Mouse (Mus musculus) right cerebral cortex, postnatal 4 days (tissue): ENCODE measurements around the gene Ltb4r2.

Experiments
- DNase-seq: peaks from one replicate; pipeline ENCODE4 v3.0.0-alpha.2; 2022

Ltb4r2 gene

GRCm38 (mm10) chr14:55737086-55737687 lies 24.0 kb upstream of the Ltb4r2 start:
- no peak for DNase-seq

- DNase-seq, result peak; percentile 90
These were observed 17.5 kb upstream of the Ltb4r2 start for GRCm38 (mm10) chr14:55743711-55744110.

DNA sequence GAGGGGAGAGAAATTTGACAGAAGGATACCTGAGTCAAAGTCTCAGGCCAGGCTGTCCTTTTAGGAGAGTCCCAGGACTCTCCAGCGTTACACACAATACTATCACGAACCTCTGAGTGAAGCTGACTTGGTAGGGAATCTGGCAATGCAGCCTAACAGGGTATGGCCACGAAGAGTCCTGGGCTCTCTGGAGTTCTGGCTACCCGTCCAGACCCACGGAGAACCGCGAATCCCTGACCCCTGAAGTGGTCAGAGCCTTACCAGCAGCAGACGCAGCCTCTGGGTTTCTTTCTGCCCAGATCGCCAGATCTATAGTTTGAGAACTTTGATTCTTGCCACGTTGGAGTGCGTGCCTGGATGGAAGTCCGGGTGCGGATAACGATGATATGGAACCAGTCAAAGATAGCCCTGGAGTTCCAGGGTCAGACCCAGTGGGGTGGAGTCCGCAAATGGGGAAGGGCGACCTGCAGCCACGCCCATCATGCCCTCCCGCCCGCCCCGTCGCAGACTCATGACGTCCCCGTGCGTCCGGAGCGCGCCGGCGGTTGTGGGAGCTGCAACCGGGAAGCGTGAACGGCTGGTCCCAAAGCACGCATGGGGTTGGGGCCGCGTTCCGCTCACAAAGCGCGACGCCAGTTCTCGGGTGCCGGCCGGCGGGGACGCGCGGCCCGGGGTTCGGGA lies 15.9 kb upstream of the Ltb4r2 start, which contains the start of the genes Dhrs1 and Nop9:
TSS of gene Dhrs1 (minus strand) at position 511 of the 681 bp plus-strand sequence.
TSS of gene Nop9 (plus strand) at position 514 of the 681 bp plus-strand sequence.
- DNase-seq, result peak; percentile 85

- DNase-seq, result no peak
These were observed 15.4 kb upstream of the Ltb4r2 start for GRCm38 (mm10) chr14:55745861-55746237.

DNA sequence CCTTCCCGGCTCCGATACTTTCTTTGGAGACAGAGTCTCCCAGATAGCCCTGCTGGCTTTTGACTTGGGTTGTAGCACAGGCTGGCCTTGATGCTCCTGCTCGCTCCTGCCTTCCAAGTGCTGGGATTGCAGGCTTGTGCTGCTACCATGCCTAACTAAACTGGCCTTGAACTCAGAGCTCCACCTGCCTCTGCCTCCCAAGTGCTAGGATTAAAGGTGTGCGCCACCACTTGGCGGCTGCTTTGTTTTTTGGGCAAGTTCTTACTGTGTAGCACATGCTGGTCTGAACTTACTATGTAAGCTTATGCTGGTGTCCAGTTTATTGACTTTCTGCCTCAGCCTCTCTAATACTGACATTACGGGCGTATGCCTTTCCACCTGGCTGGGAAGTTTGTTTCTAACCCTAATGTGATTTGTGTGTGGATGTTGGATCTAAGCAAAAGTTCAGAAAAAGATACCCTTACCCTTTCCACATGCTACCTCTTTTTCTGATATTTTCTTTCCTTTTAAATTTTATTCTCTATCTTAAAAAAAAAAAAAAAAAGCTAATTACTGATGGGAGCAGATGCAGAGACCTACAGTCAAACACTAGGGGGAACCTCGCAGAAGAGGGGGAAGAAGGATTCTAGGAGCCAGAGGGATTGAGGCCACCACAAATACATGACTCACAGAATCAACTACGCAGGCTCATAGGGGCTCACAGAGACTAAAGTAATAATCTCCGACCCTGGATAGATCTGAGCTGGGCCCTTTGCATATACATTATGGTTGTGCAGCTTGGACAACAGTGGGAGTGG lies 14.0 kb upstream of the Ltb4r2 start:
- no peak for DNase-seq

DNA sequence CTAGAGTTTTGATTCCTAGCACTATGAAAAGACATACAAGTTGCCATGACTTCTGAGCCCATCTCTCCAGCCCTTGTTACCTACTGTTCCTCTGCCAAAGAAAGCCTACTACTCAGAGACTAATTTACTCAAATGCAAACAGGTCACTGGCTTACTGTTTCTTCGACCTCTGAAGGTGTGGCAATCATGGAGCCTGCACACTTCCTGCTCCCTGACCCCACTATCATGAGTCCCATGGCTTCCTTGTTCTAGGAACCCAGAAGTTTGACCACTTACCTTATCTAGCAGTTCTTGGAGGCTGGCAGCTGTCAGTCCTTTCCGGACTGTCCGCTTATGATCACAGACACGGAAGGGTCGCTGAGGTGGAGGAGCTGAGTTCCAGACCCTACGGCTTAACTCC lies 3.7 kb upstream of the Ltb4r2 start:
- DNase-seq, result no peak

GRCm38 (mm10) chr14:55758363-55758784 lies 2.9 kb upstream of the Ltb4r2 start, which contains the start of gene Cideb:
Gene Cideb (minus strand): TSS chr14:55758458.
- peak; percentile 34 for DNase-seq

GRCm38 (mm10) chr14:55760156-55760555 lies 1.1 kb upstream of the Ltb4r2 start:
- peak; percentile 88 for DNase-seq

GRCm38 (mm10) chr14:55762001-55762821 lies 983 bp downstream of the Ltb4r2 start:
- DNase-seq, result peak; percentile 67

DNA sequence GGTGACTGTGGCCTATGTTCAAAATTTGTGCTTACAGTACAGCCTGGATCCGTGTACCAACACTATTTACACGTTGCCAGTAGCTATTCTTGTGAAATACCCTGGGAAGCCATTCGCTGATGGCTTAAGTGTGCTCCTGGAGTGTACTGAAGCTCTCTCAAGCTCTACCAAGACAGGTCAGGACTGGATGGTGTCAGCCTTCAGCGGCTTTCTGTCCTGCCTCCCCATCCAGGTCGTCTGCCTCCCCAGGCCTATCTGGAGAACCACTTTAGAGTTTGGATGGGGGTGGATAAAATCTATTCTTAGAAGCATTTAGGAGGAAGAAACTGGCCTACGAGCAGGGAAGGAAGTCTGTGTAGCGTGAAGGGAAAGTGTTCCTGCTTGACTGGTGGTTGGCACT lies 1.9 kb downstream of the Ltb4r2 start:
- no peak for DNase-seq

- no peak for DNase-seq
These were observed 4.5 kb downstream of the Ltb4r2 start, which contains the start of gene Ltb4r1 for GRCm38 (mm10) chr14:55765696-55766095. Gene Ltb4r1 (plus strand): TSS chr14:55765962.

- peak; percentile 50 for DNase-seq
These were observed 6.5 kb downstream of the Ltb4r2 start for GRCm38 (mm10) chr14:55767519-55768414.

- DNase-seq, result no peak
These were observed 7.3 kb downstream of the Ltb4r2 start for GRCm38 (mm10) chr14:55768555-55768954.

GRCm38 (mm10) chr14:55769087-55769703 lies 8.0 kb downstream of the Ltb4r2 start:
- DNase-seq, result no peak

DNA sequence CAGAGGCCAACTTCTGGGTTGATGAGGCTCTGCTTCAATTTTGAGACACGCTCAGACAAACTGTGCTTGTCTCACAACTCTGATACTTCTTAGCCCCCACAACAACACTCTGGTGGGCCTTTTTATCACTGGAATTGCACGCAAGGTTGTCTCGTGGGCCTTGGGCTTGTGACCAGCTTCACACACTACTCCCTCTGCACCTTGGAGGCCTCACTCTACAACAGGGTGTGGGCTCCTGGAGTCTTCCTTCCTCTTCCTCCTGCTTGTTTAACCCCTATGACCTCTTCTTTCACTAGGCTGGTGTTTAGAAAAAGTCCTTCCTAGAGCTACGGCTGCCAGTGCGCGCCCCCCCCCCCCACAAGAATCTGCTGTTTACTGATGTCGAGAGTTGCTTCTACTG lies 15.5 kb downstream of the Ltb4r2 start:
- no peak for DNase-seq

GRCm38 (mm10) chr14:55777176-55777575 lies 15.9 kb downstream of the Ltb4r2 start:
- DNase-seq, result no peak

DNA sequence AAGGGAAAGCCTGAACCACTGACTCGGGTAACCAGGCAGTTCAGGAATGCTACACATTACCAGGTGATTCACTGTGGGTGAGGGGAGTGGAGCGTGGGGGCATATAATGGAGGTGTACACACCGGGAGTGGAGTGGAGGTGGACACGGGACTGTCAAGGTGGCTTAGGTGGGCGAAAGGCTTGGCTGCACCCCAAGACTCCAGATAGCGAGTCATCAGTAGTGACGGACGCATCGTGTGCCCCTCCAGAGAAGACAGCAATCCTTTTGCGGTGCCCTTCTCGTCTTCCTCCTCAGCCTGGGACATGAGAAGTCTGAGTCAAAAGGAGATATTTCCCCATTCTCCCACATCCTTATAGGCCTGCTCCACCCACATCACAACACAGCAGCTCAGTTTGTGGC lies 16.6 kb downstream of the Ltb4r2 start:
- DNase-seq, result no peak

DNA sequence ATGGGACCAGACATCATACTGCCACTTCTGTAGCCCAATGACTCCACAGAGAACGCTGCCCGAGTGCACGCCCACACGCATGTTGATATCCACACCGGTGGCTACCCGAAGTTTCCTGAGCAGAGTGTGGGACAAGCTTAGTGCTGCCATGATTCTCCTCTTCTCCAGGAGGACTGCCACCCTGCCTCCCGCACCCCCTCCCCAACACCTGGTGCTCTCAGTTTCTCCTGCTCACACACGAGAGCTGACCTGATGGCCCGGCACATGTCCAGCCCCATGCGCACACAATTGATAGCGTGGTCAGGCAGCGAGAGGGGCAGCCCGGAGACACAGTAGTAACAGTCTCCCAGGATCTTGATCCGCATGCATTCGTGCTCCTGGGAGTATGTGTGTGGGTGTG lies 17.5 kb downstream of the Ltb4r2 start:
- DNase-seq, result no peak

DNA sequence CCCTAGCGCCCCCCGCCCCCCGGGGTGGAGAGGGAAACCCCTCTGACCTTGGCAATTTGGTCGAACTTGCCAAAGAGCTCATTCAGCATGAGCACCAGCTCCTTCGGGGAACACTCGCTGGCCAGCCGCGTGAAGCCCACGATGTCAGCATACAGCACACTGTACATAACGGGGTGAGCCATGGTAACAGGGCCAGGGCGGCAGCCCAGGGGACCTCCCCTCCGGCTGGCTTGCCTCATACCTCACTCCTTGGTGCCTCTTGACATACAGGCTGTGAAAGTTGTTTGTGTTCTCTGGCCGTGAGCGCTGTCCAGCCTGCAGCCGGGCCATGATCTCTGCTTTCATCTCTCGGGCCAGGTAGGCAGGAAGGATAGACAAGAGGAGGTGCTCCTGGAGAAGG lies 18.4 kb downstream of the Ltb4r2 start:
- no peak for DNase-seq

DNA sequence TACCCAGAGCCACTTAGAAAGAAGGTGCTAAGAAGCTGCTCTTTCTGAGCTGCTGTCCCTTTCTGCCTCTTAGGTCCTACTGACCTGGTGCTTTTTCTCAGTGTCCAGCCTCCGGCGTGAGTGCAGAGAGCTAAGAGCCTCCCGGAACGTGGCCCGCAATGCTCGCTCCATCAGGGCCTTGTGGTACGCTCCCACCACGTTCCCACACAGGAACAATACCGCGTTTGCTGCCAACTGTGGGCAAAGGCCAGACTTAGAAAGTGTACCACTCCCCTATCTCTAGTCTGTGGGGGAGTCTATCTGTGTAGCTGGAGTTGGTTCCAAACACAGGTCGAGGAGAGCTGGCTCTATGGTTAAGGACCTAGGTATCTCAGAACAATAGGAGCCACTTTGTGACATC lies 19.5 kb downstream of the Ltb4r2 start:
- DNase-seq, result no peak

GRCm38 (mm10) chr14:55781310-55781709 lies 20.1 kb downstream of the Ltb4r2 start:
- DNase-seq, result no peak
